Mouse (Mus musculus) kidney, postnatal 0 days (tissue): ENCODE data around the gene P2rx7. TPM values are rescaled to one million over a fixed set of nuclear protein-coding genes. Genes with fewer than 3 reads are reported as not detected.
"Not testable (repeated sequence)": the region's sequence is repeated elsewhere in the genome, so short reads cannot be mapped to it uniquely, and the experiment has no call there.

Experiments used
- ATAC-seq: fragments of 200-750 bp; cut with Nextera tagmentation; replicated peaks from 2 replicates; pipeline ENCODE4 v1.8.0; 2017; ENCODE audit warnings: low read depth, moderate number of reproducible peaks, moderate TSS enrichment, moderate library complexity; ENCODE audit not compliant: low FRiP score
- DNase-seq: peaks from one replicate; pipeline ENCODE4 v3.0.0-alpha.2; 2016; ENCODE audit warnings: low spot score
- H3K27ac ChIP-seq: fragments of 300-500 bp; sonication (generic); 2 replicates; pipeline ENCODE4 v1.5.1; 2014; ENCODE audit warnings: mild to moderate bottlenecking
- H3K27me3 ChIP-seq: fragments of 300-500 bp; sonication (generic); 2 replicates; pipeline ENCODE4 v1.6.1; 2014; ENCODE audit warnings: low read length, mixed read lengths; ENCODE audit not compliant: insufficient read depth
- H3K36me3 ChIP-seq: fragments of 300-500 bp; sonication (generic); 2 replicates; pipeline ENCODE4 v1.6.1; 2014; ENCODE audit warnings: low read length, mixed read lengths; ENCODE audit not compliant: insufficient read depth
- H3K4me1 ChIP-seq: fragments of 300-500 bp; sonication (generic); replicated peaks from 2 replicates; pipeline ENCODE4 v1.6.1; 2014; ENCODE audit warnings: antibody characterized with exemption, low read length, mixed read lengths; ENCODE audit not compliant: insufficient read depth
- H3K4me2 ChIP-seq: fragments of 300-500 bp; sonication (generic); 2 replicates; pipeline ENCODE4 v1.6.1; 2014; ENCODE audit warnings: mild to moderate bottlenecking, low read length, moderate library complexity, mixed read lengths
- H3K4me3 ChIP-seq: fragments of 300-500 bp; sonication (generic); replicated peaks from 2 replicates; pipeline ENCODE4 v1.5.1; 2014; ENCODE audit warnings: low read depth, low read length
- H3K9ac ChIP-seq: fragments of 300-500 bp; sonication (generic); 2 replicates; pipeline ENCODE4 v1.6.1; 2014; ENCODE audit warnings: low read depth, low read length
- H3K9me3 ChIP-seq: fragments of 300-500 bp; sonication (generic); replicated peaks from 2 replicates; pipeline ENCODE4 v1.6.1; 2016; ENCODE audit warnings: low read length, inconsistent platforms, mixed read lengths
- CTCF ChIP-seq: IDR thresholded peaks from 2 replicates; pipeline ENCODE4 v1.5.1; 2016; ENCODE audit warnings: antibody characterized with exemption, low read depth, mild to moderate bottlenecking, moderate library complexity
- WGBS: fragments of 180-500 bp; shearing (Covaris S2); extraction: QIAGEN DNeasy Blood & Tissue Kit; methylation state at CpG from one replicate; pipeline ENCODE4 v1.1.7; 2014; 5-methylcytosine and 5-hydroxymethylcytosine counted together
- polyA plus RNA-seq: library from polyadenylated mRNA; unstranded; fragments of >200 nt; fragmentation: Nextera tagmentation; extraction: Ambion mirVana; gene quantifications from 2 replicates; pipeline ENCODE4 v1.2.1, GENCODE M21; 2015

P2rx7 gene
- polyA plus RNA-seq, 1 experiment from 2014 or later, result 2.3 TPM

DNA sequence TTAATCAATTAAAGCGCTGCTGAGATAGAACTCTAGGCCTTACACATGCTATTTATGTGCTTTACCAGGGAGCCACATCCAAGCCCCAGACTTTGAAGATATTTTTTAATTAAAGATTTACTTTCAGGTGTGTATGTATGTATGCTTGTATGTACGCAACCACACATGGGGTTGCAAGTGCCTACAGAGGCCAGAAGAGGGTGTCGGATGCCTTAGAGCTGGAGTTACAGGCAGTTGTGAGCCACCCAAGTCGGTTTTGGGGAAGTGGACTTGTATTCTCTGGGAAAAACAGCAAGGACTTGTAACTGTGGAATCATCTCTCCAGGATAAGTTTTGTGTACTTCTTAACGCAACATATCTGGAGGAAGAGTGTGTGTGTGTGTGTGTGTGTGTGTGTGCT is 3.7 kb upstream of the P2rx7 start:
- Histone ChIP-seq H3K9ac (no peak overlapping the region), H3K27ac (no peak overlapping the region), H3K4me3 (no peak overlapping the region), H3K4me2 (no peak overlapping the region), H3K36me3 (no peaks in the 10 kb centered on the region), H3K4me1 (no peaks in the 10 kb centered on the region), H3K27me3 (no peaks in the 10 kb centered on the region), H3K9me3 (no peaks in the 10 kb centered on the region)
- 88% methylated on average over 5 of the region's 5 CpGs for WGBS
- TF ChIP-seq CTCF, result peak; percentile 31; the same call in 1 of the 2 replicates
- ATAC-seq (no peak), DNase-seq (no peak)

DNA sequence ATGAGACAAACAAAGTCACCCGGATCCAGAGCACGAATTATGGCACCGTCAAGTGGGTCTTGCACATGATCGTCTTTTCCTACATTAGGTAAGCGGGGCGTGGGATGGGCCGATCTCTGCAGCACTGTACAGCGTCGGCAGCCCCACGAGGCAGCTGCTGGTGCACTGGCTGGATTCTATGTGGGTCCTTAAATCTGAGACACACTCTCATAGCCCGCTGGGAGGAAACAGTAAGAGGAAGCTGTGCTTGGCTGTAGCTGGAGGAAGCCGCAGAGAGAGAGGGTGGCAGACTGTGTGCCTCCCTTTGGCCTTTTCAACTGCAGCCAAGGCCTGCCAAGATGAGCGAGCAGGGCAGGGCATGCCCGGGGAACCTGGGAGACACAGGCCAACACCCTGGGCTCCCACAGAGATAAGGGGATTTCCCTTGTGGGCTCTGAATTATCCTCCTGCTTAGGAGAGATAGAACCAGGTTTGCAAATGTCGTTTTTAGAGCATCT is 448 bp downstream of the P2rx7 start:
- Histone ChIP-seq H3K27me3 (no peaks in the 10 kb centered on the region), H3K4me2 (no peak overlapping the region), H3K27ac (no peak overlapping the region), H3K4me1 (no peaks in the 10 kb centered on the region), H3K9me3 (no peaks in the 10 kb centered on the region), H3K4me3 (no peak overlapping the region), H3K9ac (no peak overlapping the region), H3K36me3 (no peaks in the 10 kb centered on the region)
- DNase-seq (no peak), ATAC-seq (no peak)
- TF ChIP-seq CTCF, result no peak
- 53% methylated on average over 15 of the region's 15 CpGs for WGBS

DNA sequence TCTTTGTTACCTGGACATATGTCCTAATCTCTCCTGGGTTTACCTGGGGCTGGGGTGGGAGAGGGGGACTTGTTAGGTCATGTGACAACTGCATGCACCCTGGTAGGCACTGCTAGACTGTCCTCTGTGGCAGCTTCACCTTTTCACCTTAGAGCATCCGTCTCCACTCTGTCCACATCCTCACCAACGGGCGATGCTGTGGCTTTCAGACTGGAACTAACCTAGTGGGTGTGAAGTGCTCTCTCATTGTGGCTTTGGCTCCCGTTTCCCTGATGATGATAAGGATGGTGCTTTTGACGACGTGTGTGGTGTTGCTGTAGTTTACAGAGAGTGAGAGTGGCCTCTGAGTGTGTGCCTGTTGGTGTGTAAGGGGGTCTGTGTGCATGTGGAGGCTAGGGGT is 1.6 kb downstream of the P2rx7 start:
- H3K36me3 ChIP-seq, result no peaks in the 10 kb centered on the region
- no peak overlapping the region for H3K4me3 ChIP-seq
- no peaks in the 10 kb centered on the region for H3K9me3 ChIP-seq
- H3K4me2 ChIP-seq, result no peak overlapping the region
- DNase-seq (no peak), ATAC-seq (no peak)
- no peaks in the 10 kb centered on the region for H3K4me1 ChIP-seq
- 75% methylated on average over 6 of the region's 6 CpGs for WGBS
- H3K27me3 ChIP-seq, result no peaks in the 10 kb centered on the region
- TF ChIP-seq CTCF, result no peak
- no peak overlapping the region for H3K27ac ChIP-seq
- H3K9ac ChIP-seq, result no peak overlapping the region

DNA sequence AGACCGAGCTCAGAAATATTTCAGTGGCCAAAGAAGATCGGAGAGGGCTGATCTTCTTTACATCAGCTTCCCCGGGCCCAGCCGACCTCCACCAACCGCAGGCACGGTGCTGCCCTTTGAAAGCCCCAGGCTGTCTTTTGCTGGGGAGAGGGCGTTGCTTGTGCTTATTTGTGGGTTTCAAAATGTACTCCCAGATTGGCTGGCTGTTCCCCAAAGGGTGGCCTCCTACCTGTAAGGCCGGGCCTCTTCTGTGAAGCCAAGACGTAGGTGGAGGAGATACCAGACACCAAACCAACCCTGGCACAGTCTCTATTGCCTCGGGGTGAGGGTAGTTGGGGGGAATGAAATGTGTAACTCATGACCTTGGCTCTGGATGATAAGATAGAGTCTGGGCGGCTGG is 2.3 kb downstream of the P2rx7 start:
- no peaks in the 10 kb centered on the region for H3K9me3 ChIP-seq
- H3K4me1 ChIP-seq, result no peaks in the 10 kb centered on the region
- WGBS, result 87% methylated on average over 11 of the region's 11 CpGs
- no peak for ATAC-seq
- H3K27me3 ChIP-seq, result no peaks in the 10 kb centered on the region
- no peak overlapping the region for H3K27ac ChIP-seq
- no peak overlapping the region for H3K4me2 ChIP-seq
- no peak for DNase-seq
- no peak for TF ChIP-seq CTCF
- no peaks in the 10 kb centered on the region for H3K36me3 ChIP-seq
- H3K4me3 ChIP-seq, result no peak overlapping the region
- H3K9ac ChIP-seq, result no peak overlapping the region

DNA sequence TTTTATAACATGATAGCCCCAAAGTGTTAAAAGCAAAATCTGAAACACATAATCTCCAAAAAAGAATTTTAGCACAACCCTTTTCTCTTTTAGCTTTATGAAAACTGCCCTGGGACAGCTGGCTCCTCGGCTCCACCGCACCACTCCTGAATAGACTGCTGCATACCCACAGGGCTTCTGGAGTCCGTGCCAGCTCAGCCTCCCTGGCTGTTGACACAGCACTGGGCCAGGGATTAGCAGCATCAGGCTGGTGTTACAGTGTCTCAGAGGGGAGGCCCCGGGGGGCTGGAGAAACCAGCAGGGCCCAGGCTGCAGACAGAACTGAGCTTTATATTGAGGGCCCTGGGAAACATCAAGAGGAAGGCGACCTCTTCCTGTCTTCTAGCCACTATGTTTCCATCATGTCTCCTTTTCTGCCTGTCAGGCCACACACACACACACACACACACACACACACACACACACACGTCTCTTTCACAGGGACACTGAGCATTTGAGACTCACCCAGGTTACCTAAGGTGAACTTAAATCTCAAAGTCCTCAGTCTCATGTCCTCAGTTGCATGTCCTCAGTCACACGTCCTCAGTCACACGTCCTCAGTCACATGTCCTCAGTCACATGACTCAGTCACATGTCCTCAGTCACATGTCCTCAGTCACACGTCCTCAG is 3.7 kb downstream of the P2rx7 start:
- no peak for DNase-seq
- WGBS, result 72% methylated on average over 9 of the region's 9 CpGs
- TF ChIP-seq CTCF, result no peak

DNA sequence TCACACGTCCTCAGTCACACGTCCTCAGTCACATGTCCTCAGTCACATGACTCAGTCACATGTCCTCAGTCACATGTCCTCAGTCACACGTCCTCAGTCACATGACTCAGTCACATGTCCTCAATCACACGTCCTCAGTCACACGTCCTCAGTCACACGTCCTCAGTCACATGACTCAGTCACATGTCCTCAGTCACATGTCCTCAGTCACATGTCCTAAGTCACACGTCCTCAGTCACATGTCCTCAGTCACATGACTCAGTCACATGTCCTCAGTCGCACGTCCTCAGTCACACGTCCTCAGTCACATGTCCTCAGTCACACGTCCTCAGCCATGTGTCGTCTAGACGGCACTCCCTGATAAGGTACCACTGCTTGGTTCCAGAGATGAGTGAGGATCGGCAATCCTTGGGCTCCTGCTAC is 4.3 kb downstream of the P2rx7 start:
- not testable (repeated sequence) for H3K27me3 ChIP-seq, H3K9ac ChIP-seq, ATAC-seq, DNase-seq, H3K9me3 ChIP-seq, H3K4me2 ChIP-seq, H3K27ac ChIP-seq, H3K36me3 ChIP-seq, H3K4me1 ChIP-seq, H3K4me3 ChIP-seq
- 92% methylated on average over 14 of the region's 14 CpGs for WGBS

More for the DNA sequence above, 3.7 kb downstream of the P2rx7 start:
- H3K4me1 ChIP-seq, result no peaks in the 10 kb centered on the region
- no peak overlapping the region for H3K9ac ChIP-seq
- H3K9me3 ChIP-seq, result no peaks in the 10 kb centered on the region
- ATAC-seq, result no peak
- no peak overlapping the region for H3K4me3 ChIP-seq
- no peak overlapping the region for H3K27ac ChIP-seq
- H3K4me2 ChIP-seq, result no peak overlapping the region
- no peaks in the 10 kb centered on the region for H3K27me3 ChIP-seq
- H3K36me3 ChIP-seq, result no peaks in the 10 kb centered on the region

DNA sequence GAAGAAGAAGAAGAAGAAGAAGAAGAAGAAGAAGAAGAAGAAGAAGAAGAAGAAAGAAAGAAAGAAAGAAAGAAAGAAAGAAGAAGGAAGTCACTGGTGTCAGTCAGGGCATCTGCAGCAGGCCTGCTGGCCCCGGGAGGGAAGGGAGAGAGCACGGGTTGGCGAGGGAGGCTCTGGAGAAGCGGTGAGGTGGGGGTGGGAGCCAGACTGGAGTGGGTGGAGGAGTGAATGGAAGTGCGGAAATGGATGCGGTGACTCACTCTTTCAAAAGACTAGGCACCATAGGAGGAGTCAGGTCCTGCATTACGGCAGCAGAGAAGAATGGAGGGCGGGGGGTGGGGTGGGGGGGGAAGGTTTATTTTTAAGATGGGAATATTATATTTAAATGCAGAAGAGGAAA is 5.6 kb downstream of the P2rx7 start:
- no peak for TF ChIP-seq CTCF
- no peaks in the 10 kb centered on the region for H3K36me3 ChIP-seq
- no peak overlapping the region for H3K4me3 ChIP-seq
- WGBS, result 65% methylated on average over 8 of the region's 8 CpGs
- no peaks in the 10 kb centered on the region for H3K9me3 ChIP-seq
- H3K27me3 ChIP-seq, result no peaks in the 10 kb centered on the region
- H3K4me2 ChIP-seq, result no peak overlapping the region
- peaks cover 11% of the 10 kb centered on the region; the same call in 1 of the 2 replicates for H3K4me1 ChIP-seq
- ATAC-seq (no peak), DNase-seq (no peak)
- H3K27ac ChIP-seq, result no peak overlapping the region
- H3K9ac ChIP-seq, result no peak overlapping the region
